Comparison of ENCODE assay signal across 26 mouse cellular contexts in the genomic region with DNA sequence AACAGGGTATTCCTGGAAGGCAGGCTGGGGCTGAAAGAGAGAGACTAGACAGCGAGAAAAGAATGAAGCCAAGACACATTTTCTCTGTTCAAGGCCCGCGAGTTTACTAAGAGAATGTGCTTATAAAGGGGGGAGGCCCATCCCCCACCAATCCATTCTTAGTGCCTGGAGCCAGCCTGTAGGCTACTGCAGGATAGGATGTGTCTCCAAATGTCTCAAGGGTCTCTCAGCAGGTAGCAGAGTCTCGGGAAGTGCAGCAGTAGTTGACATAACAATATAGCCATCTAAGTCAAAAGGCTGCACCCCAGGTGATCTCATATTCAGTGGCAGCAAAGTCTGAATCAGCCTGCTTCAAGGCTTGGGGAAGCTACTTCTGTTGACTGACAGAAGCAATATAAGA.
"Had no signal": no experiment of that assay in that cellular context is flagged by ENCODE, and none has a peak within 500 bp of the region (broad histone marks: within the 10 kb centered on the region; RNA-seq: fewer than 3 reads in every experiment).

No protein-coding gene starts in this region.

- H3K4me2 ChIP-seq: heart, embryonic 11.5 days; heart, embryonic 13.5 days; heart, embryonic 15.5 days; hindbrain, embryonic 13.5 days; hindbrain, embryonic 15.5 days; limb, embryonic 12.5 days; liver, embryonic 11.5 days; liver, embryonic 13.5 days; liver, embryonic 15.5 days had no signal

- H3K36me3 ChIP-seq: heart, embryonic 13.5 days; heart, embryonic 15.5 days; hindbrain, embryonic 13.5 days; hindbrain, embryonic 15.5 days; limb, embryonic 10.5 days; limb, embryonic 12.5 days; liver, embryonic 13.5 days; liver, embryonic 15.5 days had no signal

- H3K9ac ChIP-seq: heart, embryonic 13.5 days; heart, embryonic 15.5 days; hindbrain, embryonic 13.5 days; hindbrain, embryonic 15.5 days; limb, embryonic 12.5 days; liver, embryonic 13.5 days; liver, embryonic 15.5 days; liver, postnatal 0 days had no signal

- H3K4me1 ChIP-seq: heart, embryonic 13.5 days; heart, embryonic 15.5 days; hindbrain, embryonic 13.5 days; limb, embryonic 10.5 days; limb, embryonic 12.5 days; liver, embryonic 13.5 days; liver, embryonic 15.5 days had no signal

- H3K9me3 ChIP-seq: heart, embryonic 13.5 days; heart, embryonic 15.5 days; hindbrain, embryonic 13.5 days; hindbrain, embryonic 15.5 days; limb, embryonic 10.5 days; limb, embryonic 12.5 days; liver, embryonic 13.5 days; liver, embryonic 15.5 days had no signal

- DNase-seq: gastrocnemius, postnatal 14 days; gastrocnemius, postnatal 36 days; heart, adult 2 months; heart, postnatal 14 days; heart, postnatal 36 days; kidney, adult 18-20 months; kidney, adult 8-10 months; kidney, postnatal 10 days; kidney, postnatal 25 days; kidney, postnatal 4 days; liver; liver, embryonic 13.5 days; liver, postnatal 0 days had no signal

- H3K4me3 ChIP-seq: heart, adult 2 months; heart, embryonic 13.5 days; heart, embryonic 15.5 days; hindbrain, embryonic 13.5 days; hindbrain, embryonic 15.5 days; layer of hippocampus, adult 2 months; left cerebral cortex, adult 2 months; limb, embryonic 10.5 days; limb, embryonic 12.5 days; liver, embryonic 13.5 days; liver, embryonic 15.5 days had no signal

- H3K27ac ChIP-seq: heart, adult 2 months; heart, embryonic 13.5 days; heart, embryonic 15.5 days; hindbrain, embryonic 13.5 days; hindbrain, embryonic 15.5 days; hindbrain, postnatal 0 days; layer of hippocampus, adult 2 months; left cerebral cortex, adult 2 months; limb, embryonic 10.5 days; limb, embryonic 12.5 days; liver, embryonic 13.5 days; liver, embryonic 15.5 days had no signal

- ATAC-seq: hindbrain, postnatal 0 days; intestine, postnatal 0 days; liver, postnatal 0 days had no signal

- H3K27me3 ChIP-seq: heart, embryonic 13.5 days; heart, embryonic 15.5 days; hindbrain, embryonic 13.5 days; hindbrain, embryonic 15.5 days; limb, embryonic 12.5 days; liver, embryonic 13.5 days; liver, embryonic 15.5 days had no signal
